Mouse (Mus musculus): ENCODE measurements around the gene Kdm4a.

DNA sequence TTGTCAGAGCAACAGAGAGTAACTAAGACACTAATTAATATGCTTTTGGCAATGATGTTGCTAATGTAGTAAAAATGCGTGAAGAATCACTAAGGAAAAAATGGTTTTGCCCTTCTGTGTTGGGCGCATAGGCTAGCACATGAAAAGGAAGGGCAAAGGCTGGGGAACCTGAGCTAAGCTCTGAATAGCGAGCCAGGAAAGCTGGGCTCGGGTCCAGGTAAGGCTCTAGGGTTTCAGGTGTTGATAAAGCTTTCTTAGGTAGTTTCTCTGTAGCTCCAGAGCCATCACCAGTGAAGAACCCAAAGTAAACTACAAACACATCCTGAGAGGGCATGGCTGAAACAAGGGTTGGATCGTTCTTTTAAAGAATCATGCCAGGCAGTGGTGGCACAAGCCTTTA lies 38.3 kb downstream of the Kdm4a start:
- no peak for TF ChIP-seq MAFK (IDR thresholded peaks at IDR 0.05; ENCODE audit: insufficient replicate concordance, low read length)
- no peak for TF ChIP-seq CTCF (conservative IDR thresholded peaks at IDR 0.05 in 1 of 2, IDR thresholded peaks at IDR 0.05 in 1 of 2; ENCODE audit: low read depth in 2 of 2, low read length in 2 of 2)
- TF ChIP-seq EP300 (IDR thresholded peaks at IDR 0.05; ENCODE audit: low read length) = no peak
- no peak for TF ChIP-seq PAX5 (IDR thresholded peaks at IDR 0.05; ENCODE audit: low read length)
- no peak for TF ChIP-seq KAT2A (IDR thresholded peaks at IDR 0.05; ENCODE audit: insufficient replicate concordance, low read length)
- TF ChIP-seq MAZ (IDR thresholded peaks at IDR 0.05; ENCODE audit: low read depth, low read length) = no peak
- TF ChIP-seq MEF2A (IDR thresholded peaks at IDR 0.05; ENCODE audit: borderline replicate concordance, low read depth, low read length) = no peak
- TF ChIP-seq UBTF (IDR thresholded peaks at IDR 0.05; ENCODE audit: low read depth, low read length) = no peak
- TF ChIP-seq ELF1 (IDR thresholded peaks at IDR 0.05; ENCODE audit: low read depth, low read length) = no peak
- TF ChIP-seq USF1 (IDR thresholded peaks at IDR 0.05; ENCODE audit: low read depth, low read length) = no peak
- no peak for TF ChIP-seq TBP (conservative IDR thresholded peaks at IDR 0.05; ENCODE audit: low read depth, low read length)
